Mouse (Mus musculus) left cerebral cortex, adult 11 months (tissue): ENCODE measurements around the gene Fbxo21.

ENCODE experiments used
- DNase-seq: peaks from one replicate; pipeline ENCODE4 v3.0.0; 2022; ENCODE audit warnings: low spot score

Gene Fbxo21

GRCm38 (mm10) chr5:118047091-118047757 lies 70.7 kb downstream of the Fbxo21 start:
- DNase-seq = no peak

GRCm38 (mm10) chr5:118048412-118048811 lies 71.9 kb downstream of the Fbxo21 start:
- no peak for DNase-seq

- no peak for DNase-seq
These were observed 72.4 kb downstream of the Fbxo21 start for GRCm38 (mm10) chr5:118048928-118049327.

- no peak for DNase-seq
These were observed 74.2 kb downstream of the Fbxo21 start for GRCm38 (mm10) chr5:118050743-118051142.

- no peak for DNase-seq
These were observed 75.6 kb downstream of the Fbxo21 start for GRCm38 (mm10) chr5:118051981-118052662.

GRCm38 (mm10) chr5:118053205-118053604 lies 76.7 kb downstream of the Fbxo21 start:
- no peak for DNase-seq

- no peak for DNase-seq
These were observed 81.1 kb downstream of the Fbxo21 start for GRCm38 (mm10) chr5:118057508-118058111.

- DNase-seq = no peak
These were observed 82.3 kb downstream of the Fbxo21 start for GRCm38 (mm10) chr5:118058858-118059257.

- DNase-seq = no peak
These were observed 83.1 kb downstream of the Fbxo21 start for GRCm38 (mm10) chr5:118059646-118060045.
